Mouse (Mus musculus) intestine, embryonic 14.5 days (tissue): Measurements from ENCODE around the gene Gm39566. TPM values are rescaled to one million over a fixed set of nuclear protein-coding genes. Genes with fewer than 3 reads are reported as not detected.

ENCODE experiments used
- ATAC-seq: fragments of 200-750 bp; cut with Nextera tagmentation; replicated peaks from 2 replicates; pipeline ENCODE4 v1.8.0; 2017; ENCODE audit warnings: low read depth, moderate number of reproducible peaks, moderate TSS enrichment, moderate library complexity; ENCODE audit not compliant: low FRiP score, low TSS enrichment
- DNase-seq: peaks from one replicate; pipeline ENCODE4 v3.0.0-alpha.2; 2018; ENCODE audit warnings: low spot score
- H3K27ac ChIP-seq: fragments of 300-500 bp; sonication (generic); 2 replicates; pipeline ENCODE4 v1.5.1; 2014; ENCODE audit warnings: low read depth, mild to moderate bottlenecking, control low read depth
- H3K27me3 ChIP-seq: fragments of 300-500 bp; sonication (generic); replicated peaks from 2 replicates; pipeline ENCODE4 v1.6.1; 2014; ENCODE audit warnings: low read length, control low read depth; ENCODE audit not compliant: control insufficient read depth, insufficient read depth
- H3K36me3 ChIP-seq: fragments of 300-500 bp; sonication (generic); 2 replicates; pipeline ENCODE4 v1.6.1; 2014; ENCODE audit warnings: low read length, control low read depth; ENCODE audit not compliant: control insufficient read depth, insufficient read depth
- H3K4me1 ChIP-seq: fragments of 300-500 bp; sonication (generic); replicated peaks from 2 replicates; pipeline ENCODE4 v1.6.1; 2014; ENCODE audit warnings: low read length, control low read depth, mixed read lengths; ENCODE audit not compliant: control insufficient read depth, insufficient read depth
- H3K4me2 ChIP-seq: fragments of 300-500 bp; sonication (generic); 2 replicates; pipeline ENCODE4 v1.6.1; 2014; ENCODE audit warnings: low read length
- H3K4me3 ChIP-seq: fragments of 300-500 bp; sonication (generic); 2 replicates; pipeline ENCODE4 v1.5.1; 2014; ENCODE audit warnings: low read depth, low read length, control low read depth, mixed read lengths
- H3K9ac ChIP-seq: fragments of 300-500 bp; sonication (generic); 2 replicates; pipeline ENCODE4 v1.6.1; 2014; ENCODE audit warnings: mild to moderate bottlenecking, low read length
- H3K9me3 ChIP-seq: fragments of 300-500 bp; sonication (generic); 2 replicates; pipeline ENCODE4 v1.6.1; 2016; ENCODE audit warnings: low read length, control low read depth; ENCODE audit not compliant: control insufficient read depth
- WGBS: fragments of 180-500 bp; shearing (Covaris S2); extraction: QIAGEN DNeasy Blood & Tissue Kit; methylation state at CpG from one replicate; pipeline ENCODE4 v1.1.7; 2014; 5-methylcytosine and 5-hydroxymethylcytosine counted together
- polyA plus RNA-seq: library from polyadenylated mRNA; unstranded; fragments of >200 nt; fragmentation: Nextera tagmentation; extraction: Ambion mirVana; gene quantifications from 2 replicates; pipeline ENCODE4 v1.2.1, GENCODE M21; 2014

The Gm39566 gene
- polyA plus RNA-seq, 1 experiment from 2014 or later, result not detected

GRCm38 (mm10) chr11:69803786-69804651 is 11.1 kb downstream of the Gm39566 start:
- H3K9ac ChIP-seq, result peak overlapping the region; percentile 42
- H3K9me3 ChIP-seq, result no peaks in the 10 kb centered on the region
- H3K27ac ChIP-seq, result no peak overlapping the region
- H3K27me3 ChIP-seq, result peaks cover 38% of the 10 kb centered on the region
- no peaks in the 10 kb centered on the region for H3K36me3 ChIP-seq
- WGBS, result 2% methylated on average over 59 of the region's 60 CpGs
- peaks cover 44% of the 10 kb centered on the region for H3K4me1 ChIP-seq
- peak overlapping the region; percentile 58 for H3K4me3 ChIP-seq
- DNase-seq (peak; percentile 82), ATAC-seq (peak; percentile 41)
- peak overlapping the region; percentile 82 for H3K4me2 ChIP-seq

GRCm38 (mm10) chr11:69803328-69803727 is 11.8 kb downstream of the Gm39566 start:
- WGBS, result 3% methylated on average over 12 of the region's 12 CpGs
- peak; percentile 16; the same call in 1 of the 2 replicates for ATAC-seq
- Histone ChIP-seq H3K4me2 (peak overlapping the region; percentile 82), H3K9ac (peak overlapping the region; percentile 42), H3K27me3 (peaks cover 38% of the 10 kb centered on the region), H3K9me3 (no peaks in the 10 kb centered on the region), H3K4me3 (peak overlapping the region; percentile 58), H3K27ac (no peak overlapping the region), H3K36me3 (no peaks in the 10 kb centered on the region), H3K4me1 (peaks cover 44% of the 10 kb centered on the region)
- DNase-seq, result no peak

- under 1% methylated on average over 29 of the region's 33 CpGs for WGBS
- Histone ChIP-seq H3K4me2 (peak overlapping the region; percentile 82), H3K36me3 (no peaks in the 10 kb centered on the region), H3K27me3 (peaks cover 38% of the 10 kb centered on the region), H3K9ac (peak overlapping the region; percentile 42; the same call in 1 of the 2 replicates), H3K4me3 (peak overlapping the region; percentile 58), H3K4me1 (peaks cover 44% of the 10 kb centered on the region), H3K9me3 (no peaks in the 10 kb centered on the region), H3K27ac (no peak overlapping the region)
- DNase-seq (peak; percentile 89), ATAC-seq (no peak)
Observed at GRCm38 (mm10) chr11:69802648-69803105, 12.4 kb downstream of the Gm39566 start.

- H3K4me1 ChIP-seq, result peaks cover 44% of the 10 kb centered on the region
- DNase-seq, result peak; percentile 59
Observed at GRCm38 (mm10) chr11:69801379-69801977, 13.6 kb downstream of the Gm39566 start, which contains the start of gene Fgf11. Gene Fgf11 (minus strand): TSS chr11:69801857.

GRCm38 (mm10) chr11:69800392-69801197 is 14.5 kb downstream of the Gm39566 start:
- H3K27ac ChIP-seq, result peak overlapping the region; percentile 19; the same call in 1 of the 2 replicates
- 1% methylated on average over 36 of the region's 36 CpGs for WGBS
- no peaks in the 10 kb centered on the region for H3K9me3 ChIP-seq
- DNase-seq, result peak; percentile 90
- H3K4me3 ChIP-seq, result peak overlapping the region; percentile 41
- ATAC-seq, result 0 out of 2 replicates have a peak, but pooled peaks have one; percentile 22
- H3K4me1 ChIP-seq, result peaks cover 44% of the 10 kb centered on the region
- H3K9ac ChIP-seq, result peak overlapping the region; percentile 48
- H3K27me3 ChIP-seq, result peaks cover 31% of the 10 kb centered on the region
- H3K36me3 ChIP-seq, result no peaks in the 10 kb centered on the region
- peak overlapping the region; percentile 82 for H3K4me2 ChIP-seq

More at GRCm38 (mm10) chr11:69801379-69801977, 13.6 kb downstream of the Gm39566 start, which contains the start of gene Fgf11:
- Histone ChIP-seq H3K36me3 (no peaks in the 10 kb centered on the region), H3K9ac (peak within 1 kb of the TSS; percentile 48), H3K4me3 (peak within 1 kb of the TSS; percentile 58), H3K9me3 (no peaks in the 10 kb centered on the region), H3K27me3 (peaks cover 38% of the 10 kb centered on the region), H3K27ac (peak within 1 kb of the TSS; percentile 19; the same call in 1 of the 2 replicates), H3K4me2 (peak within 1 kb of the TSS; percentile 82)
- under 1% methylated on average over 33 of the region's 33 CpGs for WGBS
- ATAC-seq, result no peak

- peak overlapping the region; percentile 48; the same call in 1 of the 2 replicates for H3K9ac ChIP-seq
- 4% methylated on average over 11 of the region's 11 CpGs for WGBS
- no peaks in the 10 kb centered on the region for H3K9me3 ChIP-seq
- 0 out of 2 replicates have a peak overlapping the region, but pooled peaks have one; percentile 19 for H3K27ac ChIP-seq
- peak overlapping the region; percentile 82 for H3K4me2 ChIP-seq
- ATAC-seq (no peak), DNase-seq (no peak)
- peak overlapping the region; percentile 41 for H3K4me3 ChIP-seq
- H3K27me3 ChIP-seq, result peaks cover 26% of the 10 kb centered on the region; the same call in 1 of the 2 replicates
- H3K4me1 ChIP-seq, result peaks cover 44% of the 10 kb centered on the region
- H3K36me3 ChIP-seq, result no peaks in the 10 kb centered on the region
Observed at GRCm38 (mm10) chr11:69800138-69800391, 15.0 kb downstream of the Gm39566 start.

- Histone ChIP-seq H3K4me1 (peaks cover 40% of the 10 kb centered on the region), H3K27me3 (peaks cover 22% of the 10 kb centered on the region; the same call in 1 of the 2 replicates), H3K9me3 (no peaks in the 10 kb centered on the region), H3K9ac (no peak overlapping the region), H3K27ac (no peak overlapping the region), H3K4me3 (peak overlapping the region; percentile 41; the same call in 1 of the 2 replicates), H3K36me3 (no peaks in the 10 kb centered on the region), H3K4me2 (peak overlapping the region; percentile 82)
- 31% methylated on average over 12 of the region's 12 CpGs for WGBS
- ATAC-seq (no peak), DNase-seq (no peak)
Observed at GRCm38 (mm10) chr11:69799394-69800137, 15.5 kb downstream of the Gm39566 start.
